Mouse (Mus musculus): Measurements from ENCODE around the gene Pphln1. TPM values are rescaled to one million over a fixed set of nuclear protein-coding genes. Genes with fewer than 3 reads are reported as not detected.

The Pphln1 gene
- total RNA-seq, 4 experiments from 2014 or later = 39.6 to 42.8 (median 40.9) TPM

DNA sequence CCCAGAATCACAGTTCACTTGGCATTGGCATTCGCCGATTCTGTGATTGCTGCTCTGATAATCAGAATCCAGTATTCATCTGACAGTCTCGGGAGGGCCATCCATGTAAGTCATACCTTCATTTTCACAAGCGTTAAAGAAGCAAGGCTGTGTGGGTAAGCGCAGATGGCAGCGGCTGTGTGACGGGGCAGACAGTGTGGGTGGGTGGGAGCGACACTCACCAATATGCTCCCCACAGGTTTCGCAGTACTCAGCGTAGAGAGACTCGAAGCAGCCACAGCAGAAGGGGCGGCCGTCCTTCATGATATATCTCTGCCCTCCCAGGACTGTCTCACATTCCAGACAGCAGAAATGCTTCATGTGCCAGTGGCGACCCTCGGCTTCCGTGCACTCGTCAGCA, 106.7 kb downstream of the Pphln1 start:
- DNase-seq = no peak

GRCm38 (mm10) chr15:93510690-93511336, 112.7 kb downstream of the Pphln1 start:
- no peak for DNase-seq

GRCm38 (mm10) chr15:93512437-93512836, 114.3 kb downstream of the Pphln1 start:
- no peak for DNase-seq

- DNase-seq = peak; percentile 31
These were observed 115.8 kb downstream of the Pphln1 start for GRCm38 (mm10) chr15:93513939-93514341.

DNA sequence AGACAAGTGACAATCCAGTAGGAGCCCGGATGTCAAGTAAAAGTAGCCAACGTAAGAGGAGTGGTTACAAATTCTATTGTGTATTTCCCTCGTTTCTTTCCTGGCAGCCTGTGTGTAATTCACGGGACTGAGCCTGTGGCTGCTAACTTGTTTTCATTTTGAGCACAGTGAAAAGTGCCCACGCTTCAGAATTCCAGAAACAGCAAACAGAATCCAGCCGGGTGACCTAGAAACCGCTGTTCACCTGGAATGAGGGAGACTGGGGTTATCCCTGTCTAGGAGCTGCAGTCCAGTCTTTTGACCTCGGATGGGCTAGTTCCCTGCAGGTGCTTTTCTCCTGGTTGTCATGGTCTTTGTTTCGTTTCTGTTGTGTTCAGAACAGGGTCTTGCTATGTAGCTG, 117.2 kb downstream of the Pphln1 start:
- no peak for DNase-seq

GRCm38 (mm10) chr15:93517022-93517565, 118.9 kb downstream of the Pphln1 start:
- DNase-seq = no peak

- peak; percentile 28 for DNase-seq
These were observed 120.2 kb downstream of the Pphln1 start for GRCm38 (mm10) chr15:93518143-93518902.

DNA sequence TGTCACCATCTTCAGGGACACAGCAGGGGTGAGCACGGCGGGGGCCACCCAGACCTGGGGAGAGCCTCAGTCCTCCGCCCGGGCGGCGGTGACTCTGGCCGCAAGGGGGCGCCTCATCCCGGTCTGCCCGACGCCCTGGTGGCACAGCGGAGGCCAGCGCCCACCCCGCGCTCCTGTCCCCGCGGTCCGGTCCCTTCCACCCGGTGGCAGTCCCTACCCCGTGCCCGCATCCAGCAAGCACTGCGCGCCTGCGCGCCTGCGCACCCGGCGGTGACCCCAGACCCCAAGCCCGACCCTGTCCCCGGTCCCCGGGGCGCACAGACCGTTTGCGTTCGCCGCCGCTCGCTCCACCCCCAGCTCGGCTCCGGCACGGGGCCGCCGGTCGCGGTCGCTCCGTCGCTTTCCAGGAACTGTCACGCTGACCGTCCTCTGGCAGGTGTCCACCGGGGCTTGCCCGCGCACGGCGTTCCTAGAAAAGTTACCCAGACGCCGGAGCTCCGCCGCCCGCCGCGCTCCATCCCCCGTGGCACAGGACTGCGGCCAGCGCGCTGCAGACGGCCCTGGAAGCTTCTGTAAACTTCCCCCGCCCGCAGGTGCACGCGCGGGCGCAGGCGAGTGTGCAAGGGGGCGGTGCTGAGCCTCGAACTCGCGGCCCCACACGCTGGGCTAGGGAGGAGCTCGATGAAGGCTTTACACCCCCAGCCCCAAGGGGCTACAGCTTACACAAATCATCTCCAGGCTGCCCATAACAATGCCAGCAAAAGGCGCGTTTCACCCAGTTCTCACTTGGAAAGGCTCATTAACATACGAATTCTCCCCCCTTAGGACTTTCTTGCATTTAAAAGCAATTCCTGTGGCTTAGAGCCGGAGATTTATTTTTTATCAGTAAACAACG, 121.0 kb downstream of the Pphln1 start:
- peak; percentile 79 for DNase-seq

DNA sequence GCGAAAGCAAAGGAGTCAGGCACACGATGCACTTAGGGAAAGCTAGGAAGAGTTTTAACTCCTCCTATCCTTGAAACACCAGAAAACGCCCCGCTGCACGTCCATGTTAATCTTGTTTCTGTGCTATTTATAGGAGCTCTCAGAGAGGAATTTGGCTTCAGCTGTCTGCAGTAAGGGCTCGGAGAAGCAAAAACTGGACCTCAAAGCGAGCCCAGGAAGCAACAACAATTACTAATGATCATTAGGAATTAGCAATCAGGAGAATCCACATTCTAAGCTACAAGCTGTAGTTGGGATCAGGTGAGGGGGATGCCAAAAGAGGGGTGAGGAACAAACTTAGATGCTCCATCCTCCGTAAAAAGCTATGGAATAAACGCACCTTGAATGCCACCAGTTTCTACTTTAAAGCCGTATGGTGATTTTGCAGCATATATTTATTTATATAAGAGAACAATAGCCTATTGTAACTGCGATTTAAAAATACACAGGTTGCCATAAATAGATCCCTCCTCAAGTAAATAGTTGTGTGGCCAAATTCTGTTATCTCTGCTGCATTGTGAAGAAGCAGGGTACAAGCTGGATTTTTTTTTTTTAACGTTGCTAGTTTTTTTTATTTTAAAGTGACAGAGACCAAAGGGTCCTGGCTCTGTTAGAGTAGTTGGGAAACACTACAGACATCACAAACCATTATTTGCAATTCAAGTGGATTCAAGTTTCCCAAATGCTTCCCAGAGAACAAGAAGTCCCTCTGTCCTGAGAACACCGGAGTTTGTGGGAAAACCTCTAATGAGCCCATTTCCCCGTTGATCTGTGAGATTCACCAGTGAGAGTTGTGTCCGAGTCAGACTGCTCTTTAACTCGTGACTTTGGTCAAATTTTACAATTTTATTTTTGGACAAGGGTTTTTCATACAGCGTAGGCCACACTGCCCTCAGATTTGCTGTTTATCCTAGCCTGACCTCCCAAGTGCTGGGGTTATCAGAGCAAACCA, 122.0 kb downstream of the Pphln1 start:
- no peak for DNase-seq

DNA sequence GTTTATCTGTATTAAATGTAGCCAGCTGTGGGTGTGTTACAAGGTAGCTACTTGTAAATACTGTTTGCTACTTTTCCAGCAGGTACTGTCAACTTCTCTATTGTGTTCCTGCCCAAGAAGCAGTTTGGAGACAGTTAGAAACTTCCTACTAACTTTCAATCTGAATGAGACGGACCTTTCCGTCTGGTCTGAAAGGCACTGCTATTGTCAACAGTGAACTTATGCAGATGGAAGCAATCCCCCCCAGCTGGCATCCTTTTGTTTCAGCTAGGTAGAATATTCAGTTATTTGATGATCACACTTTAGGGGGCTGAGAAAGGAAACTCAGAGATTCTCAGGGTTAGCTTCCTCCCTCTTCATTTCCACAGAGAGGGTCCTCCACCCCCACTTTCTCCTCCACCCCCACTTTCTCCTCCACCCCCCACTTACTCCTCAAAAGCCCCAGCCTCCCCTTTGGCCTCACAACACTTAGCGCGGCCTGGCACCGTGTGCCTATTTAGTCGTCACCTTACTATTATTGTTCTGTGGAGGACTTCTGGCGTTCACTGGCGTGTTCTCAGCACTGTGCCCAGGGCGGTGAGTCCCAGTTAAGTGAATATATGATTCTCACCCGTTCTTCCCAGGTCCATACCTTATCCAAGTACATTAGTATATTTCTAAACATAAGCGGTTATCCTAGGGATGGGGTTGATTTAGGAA, 123.1 kb downstream of the Pphln1 start:
- DNase-seq = no peak

DNA sequence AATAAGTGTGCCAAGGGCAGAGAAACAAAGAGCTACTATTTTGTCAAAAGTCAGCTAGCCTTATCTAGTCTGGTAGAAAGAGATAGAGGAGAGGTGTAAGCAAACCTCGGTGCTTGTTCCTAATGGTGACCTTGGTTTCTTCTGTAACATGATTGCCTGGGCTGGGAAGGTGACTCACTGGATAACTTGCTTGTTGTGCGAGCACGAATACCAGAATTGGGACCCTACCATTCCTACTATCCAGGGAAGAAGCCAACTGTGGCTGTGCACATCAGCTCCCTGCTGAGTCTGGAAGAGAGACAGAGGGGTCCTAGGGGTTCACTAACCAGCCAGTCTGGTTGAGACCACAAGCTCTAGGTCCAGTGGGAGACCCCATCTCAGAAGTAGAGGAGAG, 123.6 kb downstream of the Pphln1 start:
- DNase-seq = no peak

- DNase-seq = no peak
These were observed 127.3 kb downstream of the Pphln1 start for GRCm38 (mm10) chr15:93525305-93525917.

DNA sequence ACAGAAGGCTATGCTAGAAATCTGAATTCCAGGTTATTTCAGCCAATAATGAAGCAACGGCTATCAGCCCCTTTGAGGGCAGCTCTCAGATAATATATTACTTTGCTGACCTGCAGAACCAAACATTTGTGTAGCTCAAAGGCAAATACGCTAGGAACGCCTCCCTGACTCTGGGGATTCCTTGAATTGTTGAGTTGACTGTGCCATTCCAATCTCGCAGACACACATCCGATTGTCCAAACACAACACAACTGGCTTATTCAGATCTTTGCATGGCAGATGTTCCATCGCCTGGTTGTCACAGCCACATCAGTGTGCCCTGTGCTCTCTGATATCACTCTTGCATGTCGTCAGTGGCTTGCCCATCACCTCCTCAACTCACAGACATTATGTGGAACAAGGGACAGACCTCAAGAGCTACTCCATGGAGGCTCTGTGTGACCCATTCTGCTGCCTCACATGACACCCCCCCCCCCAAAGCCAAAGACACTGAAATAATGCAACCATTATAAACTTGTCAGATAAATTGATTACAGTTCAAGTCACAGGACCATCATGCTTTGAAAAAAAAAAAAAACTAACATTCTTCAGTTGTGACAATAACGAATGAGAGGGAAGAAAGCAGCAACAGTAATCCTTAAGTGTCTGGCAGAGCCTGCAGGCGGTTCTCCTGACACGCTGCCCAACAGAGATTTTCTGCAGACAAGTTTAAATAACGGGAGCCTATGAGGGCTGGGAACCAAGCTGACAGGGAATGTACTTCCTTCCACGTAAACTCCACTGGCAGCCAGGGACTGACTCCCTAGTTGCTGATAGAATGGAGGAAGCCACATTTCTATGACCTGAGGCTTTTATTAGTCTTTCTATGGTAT, 131.9 kb downstream of the Pphln1 start:
- no peak for DNase-seq

- DNase-seq = no peak
These were observed 132.5 kb downstream of the Pphln1 start for GRCm38 (mm10) chr15:93530703-93531032.

DNA sequence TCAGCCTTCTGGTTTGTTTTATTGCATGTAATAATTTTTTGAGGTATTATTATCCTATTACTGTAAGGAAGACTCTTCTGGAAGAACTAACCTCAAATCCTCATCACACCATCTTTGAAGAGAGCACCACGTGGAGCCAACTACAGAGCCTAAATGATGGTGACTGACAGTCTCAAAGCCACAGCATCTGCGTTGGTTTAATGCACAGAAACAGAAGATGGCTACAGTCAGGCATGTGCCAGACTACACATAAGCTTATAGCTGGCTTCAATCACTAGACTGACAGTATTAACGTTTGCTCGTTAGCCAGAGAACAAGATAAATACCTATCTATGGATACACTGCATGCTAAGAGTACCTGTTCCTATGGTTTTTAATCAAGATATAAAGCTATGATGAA, 138.0 kb downstream of the Pphln1 start:
- DNase-seq = no peak

DNA sequence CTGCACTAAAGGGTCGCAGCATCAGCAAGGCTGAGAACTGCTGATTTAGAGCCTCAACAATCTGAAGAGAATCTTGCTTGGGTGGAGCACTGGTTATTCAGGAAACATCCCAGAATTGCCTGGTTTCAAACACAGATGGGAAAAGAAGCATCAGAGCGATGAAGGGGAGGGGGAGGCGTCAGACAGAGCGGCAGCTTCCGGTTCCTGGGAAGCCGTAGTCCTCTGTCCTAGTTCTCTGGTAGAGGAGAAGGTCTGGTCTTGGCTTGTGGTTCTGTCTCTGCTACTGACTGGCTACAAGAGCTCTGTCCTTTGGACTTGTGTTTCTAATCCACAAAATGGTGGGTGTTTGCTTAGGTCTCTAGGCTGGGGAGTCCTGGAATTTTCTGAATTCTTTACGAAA, 139.6 kb downstream of the Pphln1 start:
- DNase-seq = no peak

GRCm38 (mm10) chr15:93538551-93539205, 140.5 kb downstream of the Pphln1 start:
- DNase-seq = peak; percentile 43

DNA sequence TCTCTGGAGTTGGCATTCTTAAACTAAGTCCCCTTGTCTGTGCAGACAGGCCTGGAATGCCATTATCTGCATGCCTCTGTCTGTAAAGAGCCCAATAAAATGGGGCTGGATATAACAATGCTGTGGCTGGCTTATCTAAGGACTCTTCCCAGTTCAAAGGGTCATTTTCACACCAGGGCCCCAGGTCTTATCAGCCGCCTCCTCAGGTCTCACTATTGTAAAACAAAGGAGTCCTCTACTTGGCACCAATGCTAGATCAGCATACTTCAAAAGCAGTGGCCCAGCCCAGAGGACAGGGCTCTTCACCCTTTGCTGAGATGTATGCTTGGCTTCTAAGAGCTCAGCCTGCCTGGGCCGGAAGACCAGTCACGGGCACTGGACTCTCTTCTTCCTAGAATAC, 141.3 kb downstream of the Pphln1 start:
- DNase-seq = no peak

All from adrenal gland, adult 8-10 months (tissue).